Mouse (Mus musculus): ENCODE results near the gene Derl3.
"Not testable (repeated sequence)": the region's sequence is repeated elsewhere in the genome, so short reads cannot be mapped to it uniquely, and the experiment has no call there.

Derl3 gene

GRCm38 (mm10) chr10:75893089-75893750, at the start of gene Derl3:
Derl3 (plus strand) TSS chr10:75893413.
- DNase-seq (ENCODE audit: low read depth, low spot score): peak; percentile 97

DNA sequence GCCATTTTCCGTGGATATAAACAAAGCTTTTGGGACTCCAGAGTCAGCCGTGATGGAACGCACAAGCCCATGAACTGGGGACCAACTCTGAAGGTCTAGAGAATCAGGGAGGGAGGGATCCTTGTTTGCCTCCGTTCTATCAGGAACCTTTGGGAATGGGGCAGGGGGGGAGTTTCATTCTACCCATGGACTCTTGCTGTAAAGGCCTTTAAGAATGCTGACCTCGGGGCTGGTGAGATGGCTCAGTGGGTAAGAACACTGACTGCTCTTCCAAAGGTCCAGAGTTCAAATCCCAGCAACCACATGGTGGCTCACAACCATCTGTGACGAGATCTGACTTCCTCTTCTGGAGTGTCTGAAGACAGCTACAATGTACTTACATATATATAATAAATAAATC, 49.3 kb upstream of the Derl3 start:
- not testable (repeated sequence) for DNase-seq (ENCODE audit: low read depth, low spot score)

GRCm38 (mm10) chr10:75844800-75845199, 48.4 kb upstream of the Derl3 start:
- DNase-seq (ENCODE audit: low read depth, low spot score): no peak

DNA sequence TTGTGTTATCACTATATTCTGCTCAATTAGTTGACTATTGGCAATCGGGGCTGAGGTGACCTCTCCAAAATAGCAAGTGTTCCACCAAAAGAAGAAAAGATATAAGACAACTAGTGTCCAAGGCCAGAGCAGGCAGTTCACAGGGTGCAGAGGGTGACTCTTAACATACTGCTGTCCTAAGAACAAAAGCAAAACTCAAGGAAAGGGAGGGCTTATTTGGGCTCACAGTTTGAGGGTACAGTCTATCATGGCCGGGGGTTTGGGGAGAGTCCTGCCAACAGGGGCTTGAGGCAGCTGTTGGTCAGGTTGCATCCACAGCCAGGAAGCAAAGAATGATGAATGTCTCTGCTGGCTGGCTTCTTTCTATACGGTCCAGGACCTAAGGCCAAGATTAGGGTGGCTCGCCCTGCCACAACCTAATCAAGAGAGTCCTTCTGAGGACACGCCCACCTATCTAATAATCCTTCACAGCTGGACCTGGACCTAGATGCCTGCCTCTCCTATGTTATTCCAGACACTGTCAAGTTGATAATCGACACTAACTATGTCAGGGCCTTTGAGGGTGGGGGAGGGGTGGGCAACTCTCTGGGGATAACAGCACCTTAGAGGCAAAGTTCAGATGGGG, 47.8 kb upstream of the Derl3 start:
- DNase-seq (ENCODE audit: low read depth, low spot score): no peak

- DNase-seq (ENCODE audit: low read depth, low spot score): no peak
Measured at GRCm38 (mm10) chr10:75848382-75848781, 44.8 kb upstream of the Derl3 start.

GRCm38 (mm10) chr10:75851076-75851475, 42.1 kb upstream of the Derl3 start:
- DNase-seq (ENCODE audit: low read depth, low spot score): no peak

DNA sequence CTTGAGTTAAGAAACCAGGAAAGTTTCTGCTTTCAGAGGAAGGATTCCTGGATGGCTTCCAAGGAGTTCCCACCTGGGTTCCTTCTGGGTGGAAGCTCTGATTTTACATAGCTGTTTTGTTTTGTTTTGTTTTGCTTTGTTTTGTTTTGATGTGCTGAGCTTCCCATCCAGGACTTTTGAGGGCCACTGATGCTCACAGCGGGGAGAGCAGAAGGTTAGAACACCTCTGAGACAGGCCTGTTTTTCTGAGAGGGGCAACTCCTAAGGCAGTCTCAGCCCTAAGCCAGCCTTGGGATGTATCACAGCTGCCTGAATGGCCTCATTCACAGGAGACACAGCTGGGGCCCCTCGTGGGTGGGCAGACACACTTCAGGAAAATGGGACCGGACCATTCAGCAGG, 41.5 kb upstream of the Derl3 start:
- no peak for DNase-seq (ENCODE audit: low read depth, low spot score)

GRCm38 (mm10) chr10:75852539-75853125, 40.6 kb upstream of the Derl3 start:
- DNase-seq (ENCODE audit: low read depth, low spot score): no peak

GRCm38 (mm10) chr10:75853452-75853851, 39.8 kb upstream of the Derl3 start:
- DNase-seq (ENCODE audit: low read depth, low spot score): peak; percentile 56

- DNase-seq (ENCODE audit: low read depth, low spot score): no peak
Measured at GRCm38 (mm10) chr10:75854096-75854495, 39.1 kb upstream of the Derl3 start.

- DNase-seq (ENCODE audit: low read depth, low spot score): no peak
Measured at GRCm38 (mm10) chr10:75854791-75855190, 38.4 kb upstream of the Derl3 start.

- DNase-seq (ENCODE audit: low read depth, low spot score): no peak
Measured at GRCm38 (mm10) chr10:75855416-75855981, 37.7 kb upstream of the Derl3 start.

DNA sequence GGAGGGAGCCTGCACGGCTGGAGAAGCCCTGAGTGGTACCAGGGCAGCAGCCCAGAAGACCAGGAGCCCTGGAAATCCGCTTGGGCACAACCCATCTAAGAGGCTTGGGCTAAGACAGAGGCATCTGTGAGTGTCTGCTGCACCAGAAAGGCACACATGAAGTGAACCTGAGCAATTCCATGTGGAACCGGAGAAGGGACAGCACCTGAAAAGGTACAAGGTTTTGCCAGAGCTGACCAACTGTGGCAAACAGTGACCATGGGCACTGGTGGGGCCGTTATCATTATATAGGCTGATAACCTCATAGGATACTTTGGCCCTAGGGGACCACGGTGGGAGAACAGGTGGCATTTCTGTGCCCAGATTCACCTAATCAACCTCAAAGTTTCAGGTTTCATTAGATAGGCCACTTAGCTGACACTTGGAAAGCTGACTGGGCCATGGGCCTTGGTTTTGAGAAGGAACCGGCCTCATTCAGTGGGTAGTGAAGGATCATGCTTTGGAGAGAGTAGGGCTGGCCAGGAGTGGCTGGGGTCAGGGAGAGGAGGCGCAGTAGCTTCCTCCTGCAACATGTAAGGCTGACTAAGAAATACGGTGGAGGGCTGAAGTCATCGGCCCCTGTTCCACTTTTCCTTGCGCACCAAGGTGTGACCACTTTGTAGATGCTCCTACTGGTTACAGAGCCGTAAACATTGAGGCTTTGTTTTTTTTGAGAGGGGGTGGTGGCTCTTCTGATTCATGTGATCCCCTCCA, 36.9 kb upstream of the Derl3 start:
- DNase-seq (ENCODE audit: low read depth, low spot score): no peak

DNA sequence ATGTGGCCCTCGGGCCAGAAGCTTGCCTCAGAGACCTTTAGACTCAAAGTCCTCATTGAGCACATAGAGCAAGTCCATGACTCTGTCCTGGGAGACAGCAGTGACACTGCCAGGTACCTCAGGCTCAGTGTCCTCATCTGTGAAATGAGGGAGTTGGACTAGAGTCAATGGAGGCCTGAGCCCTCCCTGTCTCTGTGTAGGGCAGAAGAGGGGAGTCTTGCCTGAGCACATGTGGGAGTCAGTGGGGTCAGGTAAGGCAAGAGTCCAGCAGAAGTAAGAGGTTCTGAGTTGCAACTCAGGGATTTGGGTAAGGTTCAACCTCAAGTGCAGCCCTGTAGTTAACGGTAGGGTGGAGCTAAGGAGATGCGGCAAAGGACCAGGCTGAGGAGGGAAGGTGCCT, 36.2 kb upstream of the Derl3 start:
- DNase-seq (ENCODE audit: low read depth, low spot score): no peak

DNA sequence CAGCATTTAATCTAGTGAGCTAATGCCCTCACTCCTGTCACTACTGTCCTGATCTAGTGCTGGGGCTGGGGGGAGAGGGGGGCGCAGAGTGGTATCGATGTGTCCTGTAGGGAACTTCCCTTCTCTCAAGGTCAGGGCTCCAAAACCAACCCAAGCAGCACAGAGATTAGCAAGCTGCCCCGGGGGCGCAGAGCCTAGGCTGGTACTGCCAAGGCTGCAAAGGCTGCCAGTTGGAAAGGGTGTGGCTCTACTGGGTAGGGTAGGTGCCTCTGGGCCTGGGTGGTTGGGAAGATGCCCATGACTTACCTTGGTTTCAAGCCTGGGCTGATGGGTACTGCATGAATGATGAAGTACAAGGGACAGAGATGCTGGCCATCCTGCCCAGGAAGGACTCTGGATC, 35.6 kb upstream of the Derl3 start:
- no peak for DNase-seq (ENCODE audit: low read depth, low spot score)

DNA sequence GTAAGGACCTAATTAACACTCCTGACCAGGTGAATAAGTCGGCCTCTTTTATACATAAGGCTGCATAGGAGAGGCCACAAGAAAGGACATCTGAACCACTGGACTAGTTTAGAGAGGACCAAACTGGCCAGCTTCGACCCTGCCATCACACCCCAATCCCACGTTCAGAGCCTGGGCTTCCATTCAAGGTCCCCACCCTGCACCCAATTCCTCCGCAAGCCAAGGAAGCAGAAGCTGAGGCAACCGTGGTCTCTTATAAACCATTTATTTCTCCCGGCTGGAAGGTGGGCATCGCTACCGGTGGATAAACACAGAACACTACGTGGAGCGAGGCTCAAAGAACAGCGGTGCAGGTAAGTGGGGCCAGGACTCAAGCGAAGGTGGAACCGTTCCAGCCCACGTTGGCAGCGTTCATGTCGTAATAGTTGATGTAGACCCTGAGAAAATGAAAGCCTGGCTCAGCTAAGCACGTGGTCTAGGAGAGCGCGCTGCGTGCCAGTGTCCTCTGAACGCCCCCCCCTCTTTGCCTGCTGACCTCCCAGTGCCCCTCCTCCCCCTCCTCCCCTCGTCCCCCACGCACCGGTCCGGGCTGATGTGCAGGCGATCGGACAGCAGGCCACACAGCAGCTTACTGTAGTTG, 34.0 kb upstream of the Derl3 start:
- no peak for DNase-seq (ENCODE audit: low read depth, low spot score)

DNA sequence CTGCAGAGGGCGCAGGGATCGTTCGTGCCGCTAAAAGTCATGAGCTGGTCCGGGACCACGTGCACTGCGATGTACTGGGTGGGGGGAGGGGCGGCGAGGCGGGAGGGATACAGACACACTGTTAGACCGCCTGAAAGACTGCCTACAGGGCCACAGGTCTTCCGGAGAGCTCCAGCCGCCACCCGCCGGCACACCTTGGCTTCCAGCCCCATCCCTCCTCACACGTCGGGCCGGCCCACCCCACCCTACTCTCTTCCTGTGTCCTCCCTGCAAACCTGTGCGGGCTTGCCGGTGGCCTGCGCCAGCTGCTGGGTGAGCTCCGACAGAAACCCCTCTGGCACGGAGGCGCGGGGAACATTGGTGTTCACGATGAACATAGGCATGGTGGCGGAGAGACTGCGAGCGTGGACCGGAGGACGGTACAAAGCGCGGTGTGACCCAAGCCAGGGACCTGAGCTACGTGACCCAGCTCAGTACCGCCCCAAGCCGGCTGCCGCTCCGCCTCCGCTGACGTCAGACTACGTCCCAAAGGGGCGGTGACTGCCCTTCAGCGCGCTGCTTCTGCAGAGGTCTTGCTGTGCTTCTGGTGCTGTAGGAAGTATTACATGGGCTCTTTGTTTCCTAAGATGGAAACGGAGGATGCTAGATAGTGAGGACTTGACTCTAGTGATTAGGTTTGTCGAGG, 33.3 kb upstream of the Derl3 start, which contains the start of gene Mif:
Gene Mif, minus strand, starts transcription at position 455 of the 685 bp plus-strand sequence.
- peak; percentile 82 for DNase-seq (ENCODE audit: low read depth, low spot score)

DNA sequence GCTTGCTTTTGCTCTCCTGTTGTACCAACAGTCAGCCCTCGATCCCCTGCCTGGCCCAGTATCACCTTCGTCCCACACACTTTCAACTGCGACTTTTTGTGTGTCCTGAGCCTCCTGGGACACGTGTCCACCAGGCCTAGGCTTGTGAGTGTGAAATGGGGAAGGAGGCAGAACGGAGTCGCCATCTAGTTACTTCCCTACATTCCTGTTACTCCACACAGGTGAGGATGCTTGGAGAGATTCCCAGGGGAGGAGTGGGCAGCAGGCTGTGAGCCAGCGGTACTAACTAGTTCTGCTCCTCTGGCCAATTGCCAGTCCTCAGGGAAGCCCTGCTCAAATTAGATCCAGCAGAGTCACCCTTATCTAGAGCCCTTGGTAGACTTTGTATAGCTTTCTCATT, 32.5 kb upstream of the Derl3 start:
- no peak for DNase-seq (ENCODE audit: low read depth, low spot score)

GRCm38 (mm10) chr10:75861587-75861986, 31.6 kb upstream of the Derl3 start:
- no peak for DNase-seq (ENCODE audit: low read depth, low spot score)

DNA sequence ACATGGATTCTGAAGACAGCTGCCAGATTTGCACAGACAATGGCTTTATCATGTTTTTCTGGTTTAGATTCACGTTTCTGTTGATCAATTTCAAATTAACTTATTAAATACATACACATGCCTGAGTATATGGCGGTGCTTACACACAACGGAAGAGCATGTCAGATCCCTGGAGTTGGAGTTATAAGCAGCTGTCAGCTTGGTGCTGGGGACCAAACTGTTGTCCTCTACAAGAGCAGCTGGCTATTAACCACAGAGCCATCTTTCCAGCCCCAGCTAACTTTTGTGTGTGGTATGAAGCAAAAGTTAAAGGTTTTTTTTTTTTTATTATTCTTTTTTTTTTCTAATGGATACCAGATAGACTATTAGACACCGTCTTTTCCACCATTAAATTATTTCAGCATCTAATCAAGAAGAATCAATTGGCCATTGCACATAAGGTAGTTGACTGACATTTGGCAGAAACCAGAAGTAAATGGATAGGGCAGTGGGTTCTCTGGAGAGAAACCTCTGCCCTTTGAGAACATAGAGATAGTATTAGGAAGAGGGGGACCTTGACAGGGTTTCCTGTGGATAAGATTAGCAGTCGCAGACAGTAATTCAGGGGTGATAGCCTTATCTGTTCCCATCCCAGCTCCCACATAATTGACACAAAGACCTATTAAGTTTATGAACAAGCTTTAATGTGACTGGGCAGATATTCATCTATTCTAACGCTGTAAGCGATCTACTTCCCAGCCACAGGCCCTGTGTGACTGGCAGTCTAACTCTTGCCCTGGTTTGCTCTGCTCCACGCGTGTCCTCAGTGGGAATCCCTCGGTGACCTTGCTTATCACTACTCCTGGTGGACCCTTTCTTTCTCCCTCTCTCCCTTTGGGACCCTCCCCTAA, 20.9 kb upstream of the Derl3 start:
- no peak for DNase-seq (ENCODE audit: low read depth, low spot score)
